Mouse (Mus musculus) liver, adult (tissue): ENCODE results near the gene St3gal4.

Experiments used
- GATA4 ChIP-seq: IDR thresholded peaks from 2 replicates; pipeline ENCODE4 v1.6.1; 2014; ENCODE audit warnings: mild to moderate bottlenecking, low read length; ENCODE audit not compliant: insufficient replicate concordance

St3gal4 gene

DNA sequence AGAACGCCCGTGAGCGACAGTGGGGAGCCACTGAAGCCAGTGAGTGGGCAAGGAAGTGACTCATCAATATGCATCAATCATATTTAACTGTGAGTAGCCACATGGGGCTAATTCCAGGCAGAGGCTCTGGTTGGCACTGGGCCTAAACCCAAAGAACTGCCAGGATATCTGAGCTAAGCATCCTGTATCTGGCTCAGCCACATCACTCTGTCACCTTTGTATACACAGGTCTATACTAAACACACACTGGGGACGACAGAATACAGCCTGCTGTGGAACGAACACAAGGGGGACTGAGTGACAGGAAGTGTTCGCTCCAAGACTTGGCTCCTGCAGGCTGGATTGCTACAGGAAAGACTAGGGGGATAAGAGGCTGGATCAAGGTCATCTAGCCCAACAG, 16.5 kb upstream of the St3gal4 start:
- peak; percentile 54; the same call in 1 of the 2 replicates for TF ChIP-seq GATA4

DNA sequence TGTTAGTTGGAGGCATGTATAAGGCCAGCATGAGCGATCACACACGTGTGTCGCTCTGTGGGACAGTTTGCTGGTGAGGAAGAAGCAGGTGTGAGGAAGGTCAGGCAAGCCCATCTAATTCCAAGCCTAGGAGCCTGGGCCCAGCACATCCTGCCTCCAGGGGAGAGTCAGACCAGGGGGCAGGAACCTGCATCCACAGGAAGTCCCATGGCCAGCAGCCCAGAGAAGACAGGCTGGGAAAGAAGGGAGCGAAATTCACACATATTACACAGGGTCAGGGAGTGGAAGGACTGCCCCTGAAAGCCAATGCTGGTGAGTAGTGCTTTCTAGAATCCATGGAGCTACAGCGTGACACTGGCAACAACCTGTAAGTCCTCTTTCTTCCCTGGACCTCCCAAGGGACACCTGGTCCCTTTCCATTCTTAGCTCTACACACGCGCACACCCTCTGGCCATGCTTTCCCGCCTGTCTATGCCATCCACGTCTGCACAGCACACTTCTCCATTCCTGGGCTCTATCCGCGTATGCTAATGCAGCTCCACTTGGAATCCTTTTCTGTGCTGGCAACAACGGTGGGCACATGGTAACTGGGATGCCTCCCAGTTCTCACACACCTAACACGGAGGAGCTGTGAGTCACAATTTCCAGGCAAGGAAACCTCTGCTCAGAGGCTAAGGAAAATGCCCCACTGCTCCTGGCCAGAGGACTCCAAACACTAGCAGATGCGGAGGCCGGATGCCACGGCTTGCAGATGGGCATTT, 12.7 kb upstream of the St3gal4 start:
- TF ChIP-seq GATA4 = no peak

DNA sequence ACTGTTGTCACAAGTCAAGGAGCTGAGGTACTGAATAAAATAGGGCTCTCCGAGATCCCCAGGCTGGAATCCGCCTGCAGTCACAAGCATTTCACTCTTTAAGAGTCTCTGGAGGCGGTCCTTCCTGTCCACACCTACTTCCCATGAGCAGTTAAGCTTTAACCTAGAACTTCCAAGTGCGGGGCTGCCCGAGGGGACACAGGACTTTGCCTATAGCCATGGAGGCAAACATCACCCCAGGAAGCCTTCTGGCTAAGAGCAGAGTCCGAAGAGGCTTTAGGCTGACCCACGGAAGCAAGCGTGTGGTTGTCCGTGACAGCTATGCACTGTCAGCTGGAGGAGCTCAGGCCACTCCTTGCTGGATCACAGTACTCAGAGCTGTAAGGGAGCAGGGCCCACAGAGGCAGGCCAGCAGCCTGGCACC, 9.9 kb upstream of the St3gal4 start:
- TF ChIP-seq GATA4 = no peak

DNA sequence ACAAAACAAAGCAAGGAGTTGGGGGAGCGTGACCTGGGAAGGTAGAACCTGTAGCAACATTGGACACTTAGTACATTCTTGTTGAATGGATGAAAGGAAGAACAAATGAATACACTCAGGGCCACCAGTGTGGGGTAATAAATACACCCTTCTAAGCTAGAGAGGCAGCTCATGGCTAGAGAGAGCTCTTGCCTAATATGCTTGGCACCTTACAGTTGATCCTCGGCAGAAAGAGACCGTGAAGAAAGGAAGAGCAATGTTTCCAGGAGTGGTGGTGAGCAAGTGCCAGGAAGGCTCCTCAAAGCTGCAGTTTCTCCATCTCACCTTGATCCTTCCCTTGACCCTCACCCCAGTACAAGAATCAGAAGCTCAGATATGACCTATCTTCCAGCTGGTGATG, 9.5 kb upstream of the St3gal4 start:
- TF ChIP-seq GATA4 = no peak

DNA sequence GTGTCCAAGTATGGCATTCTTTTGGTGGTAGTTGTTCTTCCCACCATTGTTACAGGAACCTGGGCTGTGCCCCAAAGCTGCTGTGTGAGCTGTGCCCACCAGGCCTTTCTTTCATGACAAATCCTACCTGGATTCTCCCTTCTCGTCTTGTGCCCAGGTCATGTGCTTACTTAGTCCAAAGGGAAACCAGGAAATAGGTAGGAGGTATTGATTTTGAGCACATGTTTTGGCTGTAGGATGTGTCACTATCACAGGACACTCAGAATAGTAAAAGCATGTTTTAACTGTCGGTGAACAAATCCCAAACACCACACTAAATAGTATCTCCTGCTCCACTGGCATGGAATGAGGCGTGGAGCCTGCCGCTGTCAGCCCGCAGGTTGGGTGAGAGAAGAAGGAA, 8.5 kb upstream of the St3gal4 start:
- no peak for TF ChIP-seq GATA4

DNA sequence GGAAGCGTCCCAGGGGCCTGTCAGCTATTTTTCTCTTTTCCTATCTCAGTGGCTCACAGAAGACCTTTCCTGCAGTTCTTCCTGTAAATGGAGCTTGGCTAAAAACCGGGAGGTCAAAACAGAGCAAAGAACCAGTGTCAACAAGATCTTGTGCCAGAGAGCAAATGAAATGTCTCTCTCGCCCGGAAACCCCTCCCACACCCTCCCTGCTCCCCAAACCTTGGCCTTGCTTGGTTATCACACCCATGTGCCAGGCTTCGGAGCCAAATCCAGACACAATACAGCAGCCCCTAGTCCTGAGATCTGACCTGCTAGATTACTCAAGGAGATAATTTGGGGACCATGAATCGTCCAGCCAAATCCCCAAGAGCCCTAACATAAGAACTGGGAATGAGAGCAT, 8.1 kb upstream of the St3gal4 start:
- TF ChIP-seq GATA4 = peak; percentile 95

DNA sequence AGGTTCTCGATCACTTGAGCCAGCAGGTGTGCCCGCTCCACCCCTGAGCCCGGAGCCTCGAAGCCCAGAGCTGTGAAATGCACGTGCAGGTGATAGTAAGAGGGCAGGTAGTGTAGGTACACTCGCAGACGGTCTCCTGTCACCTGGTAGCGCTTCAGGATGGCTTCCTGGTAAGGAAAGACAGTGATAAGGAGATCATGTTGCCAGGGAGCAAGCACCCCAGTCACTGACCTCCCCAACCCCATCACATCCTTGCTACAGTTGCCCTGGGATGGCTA, 5.5 kb upstream of the St3gal4 start:
- no peak for TF ChIP-seq GATA4

DNA sequence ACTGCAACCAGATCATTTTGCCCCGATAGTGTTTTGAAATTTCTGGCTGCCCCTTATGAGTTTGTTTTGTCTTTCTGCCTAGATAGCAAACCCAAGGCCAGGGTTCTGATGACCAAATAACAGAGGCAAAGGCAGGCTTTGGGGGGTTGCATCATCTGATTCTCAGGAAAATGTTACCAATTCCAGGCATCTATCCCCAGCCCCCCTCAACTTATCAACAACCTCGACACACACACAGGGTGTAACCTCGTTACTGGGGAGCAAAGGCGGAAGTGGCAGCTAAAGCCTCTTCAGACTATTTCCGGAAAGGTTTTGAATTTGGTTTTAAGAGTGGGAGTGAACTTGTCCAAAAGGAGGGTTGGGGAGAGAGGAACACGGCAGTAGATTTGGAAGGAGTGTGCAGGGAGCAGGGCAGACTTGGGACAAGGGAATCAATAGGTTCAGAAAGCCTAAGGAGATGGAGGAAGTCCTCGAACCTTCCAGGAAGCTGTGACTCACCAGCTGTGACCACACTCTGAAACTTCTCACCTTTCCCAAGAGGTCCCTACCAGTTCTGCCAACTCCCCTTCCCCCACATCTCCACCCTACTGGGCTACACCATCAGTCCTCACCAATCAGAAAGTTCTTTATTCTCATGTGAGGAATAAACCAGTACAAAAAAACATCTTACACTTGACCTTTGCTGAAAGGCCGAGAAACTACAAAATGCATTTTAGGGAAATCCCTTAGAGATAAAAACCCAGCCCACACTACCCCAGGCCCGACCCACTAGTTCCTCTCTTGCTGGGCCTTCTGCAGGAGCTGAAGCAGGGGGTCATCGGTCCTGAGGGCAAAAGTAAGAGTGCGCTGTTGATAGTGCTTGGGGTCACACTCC, 5.0 kb upstream of the St3gal4 start:
- peak; percentile 81 for TF ChIP-seq GATA4

DNA sequence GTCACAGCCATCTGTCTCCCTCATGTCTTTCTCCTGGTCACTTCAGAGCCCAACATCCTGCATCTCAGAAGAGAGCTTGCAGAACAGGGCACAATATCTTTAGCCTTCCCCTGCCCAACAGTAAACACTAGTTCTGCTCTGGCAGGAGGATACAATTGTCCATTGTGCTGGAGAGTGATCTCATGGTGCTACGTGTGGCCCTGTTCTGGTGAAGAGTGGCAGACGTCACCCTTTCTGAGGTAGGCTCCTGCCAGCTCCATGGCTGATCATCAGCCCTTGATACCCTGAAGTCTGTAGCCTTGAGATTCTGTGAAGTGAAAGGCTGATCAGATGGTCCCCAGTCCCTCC, 4.4 kb upstream of the St3gal4 start:
- TF ChIP-seq GATA4 = no peak

DNA sequence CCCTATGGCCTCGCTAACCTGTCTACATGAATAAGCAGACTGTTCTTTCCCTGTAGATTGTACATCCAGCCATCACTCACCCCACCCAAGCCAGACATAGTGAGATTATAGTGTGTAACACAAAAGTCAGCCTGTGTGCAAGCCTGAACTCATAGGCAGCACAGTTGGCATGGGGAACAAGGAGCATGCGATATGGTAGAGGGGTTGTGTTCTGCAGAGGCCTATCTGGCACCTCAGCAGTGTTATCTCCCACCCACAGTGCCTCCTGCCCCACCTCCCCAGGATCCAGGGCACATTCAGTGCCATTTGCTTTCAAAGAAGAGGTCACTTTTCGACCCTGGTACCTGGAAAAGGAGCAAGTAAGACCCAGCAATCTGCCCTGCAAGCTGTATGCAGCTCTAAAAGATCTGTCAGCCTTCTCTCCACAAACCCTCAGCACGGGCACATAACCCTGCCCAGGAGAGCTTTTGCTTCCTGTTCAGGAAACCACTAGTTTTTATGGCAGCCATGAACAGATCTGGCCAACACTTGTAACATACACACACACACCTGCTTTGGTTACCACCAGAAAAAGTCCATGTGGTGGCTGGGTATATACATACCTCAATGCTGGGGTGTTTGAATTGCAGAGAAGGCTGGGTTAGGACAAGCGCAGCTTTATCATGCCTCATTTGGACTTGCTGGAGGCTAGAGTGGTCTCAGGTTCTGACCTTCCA, 3.6 kb upstream of the St3gal4 start:
- no peak for TF ChIP-seq GATA4

DNA sequence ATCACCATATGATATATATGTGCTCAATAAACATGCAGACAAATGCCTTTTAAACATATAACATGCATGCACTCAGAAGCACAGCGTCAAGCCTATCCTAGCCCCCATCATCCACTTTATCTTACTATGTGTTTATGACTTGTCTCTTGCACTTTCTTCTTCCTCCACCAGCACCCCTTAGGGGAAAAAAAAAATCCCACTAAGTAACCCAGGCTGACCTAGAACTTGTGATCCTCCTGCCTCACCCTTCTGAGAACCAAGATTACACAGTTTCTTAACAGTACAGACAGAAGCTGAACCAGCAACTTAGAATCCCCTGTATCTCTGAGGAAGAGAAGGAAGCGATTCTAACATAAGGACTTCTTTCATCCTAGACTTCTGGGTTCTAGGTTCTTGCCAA, 505 bp downstream of the St3gal4 start:
- TF ChIP-seq GATA4 = peak; percentile 19; the same call in 1 of the 2 replicates

DNA sequence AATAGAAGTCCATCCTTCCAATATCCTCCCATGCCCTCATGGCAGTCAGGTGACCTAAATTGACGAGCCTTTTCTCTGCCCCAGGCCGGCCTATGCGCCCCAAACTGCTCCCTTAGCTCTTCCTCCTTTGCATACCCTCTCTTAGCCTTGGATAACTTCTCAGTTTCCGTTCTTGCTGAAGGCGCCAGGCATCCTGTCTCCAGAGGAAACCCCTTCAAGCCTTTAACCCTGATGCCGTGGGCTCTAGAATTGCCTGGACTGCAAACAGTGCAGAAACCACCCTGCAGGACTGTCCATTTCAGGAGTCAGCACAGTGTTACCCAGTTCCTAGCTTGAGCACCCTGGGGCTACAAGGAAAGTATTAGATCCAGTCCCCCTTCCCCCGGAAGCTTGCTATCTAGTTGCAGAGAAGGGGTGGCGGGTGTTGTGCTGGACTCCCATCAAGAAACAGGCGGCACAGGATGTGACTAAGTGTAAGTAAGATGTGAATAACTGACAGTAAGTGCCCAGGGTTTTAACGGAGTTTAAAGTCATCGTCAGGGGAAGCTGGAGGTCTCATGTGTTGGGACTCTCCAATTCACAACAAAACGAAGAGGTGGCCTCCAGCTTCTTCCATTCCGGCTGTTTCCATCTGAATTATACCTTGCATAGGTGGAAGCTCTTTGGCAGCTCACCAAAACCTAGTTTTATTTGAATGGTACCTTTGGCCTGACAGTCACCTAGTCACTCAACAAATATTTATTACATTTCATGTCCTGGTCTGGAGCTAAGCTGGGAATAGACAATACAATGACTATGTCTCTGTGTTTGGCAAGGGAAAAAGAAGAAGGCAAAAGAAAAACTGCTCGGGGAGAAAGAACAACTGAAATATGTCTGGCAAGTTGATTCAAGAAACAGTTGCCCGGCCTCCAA, 1.4 kb downstream of the St3gal4 start:
- peak; percentile 81; the same call in 1 of the 2 replicates for TF ChIP-seq GATA4

DNA sequence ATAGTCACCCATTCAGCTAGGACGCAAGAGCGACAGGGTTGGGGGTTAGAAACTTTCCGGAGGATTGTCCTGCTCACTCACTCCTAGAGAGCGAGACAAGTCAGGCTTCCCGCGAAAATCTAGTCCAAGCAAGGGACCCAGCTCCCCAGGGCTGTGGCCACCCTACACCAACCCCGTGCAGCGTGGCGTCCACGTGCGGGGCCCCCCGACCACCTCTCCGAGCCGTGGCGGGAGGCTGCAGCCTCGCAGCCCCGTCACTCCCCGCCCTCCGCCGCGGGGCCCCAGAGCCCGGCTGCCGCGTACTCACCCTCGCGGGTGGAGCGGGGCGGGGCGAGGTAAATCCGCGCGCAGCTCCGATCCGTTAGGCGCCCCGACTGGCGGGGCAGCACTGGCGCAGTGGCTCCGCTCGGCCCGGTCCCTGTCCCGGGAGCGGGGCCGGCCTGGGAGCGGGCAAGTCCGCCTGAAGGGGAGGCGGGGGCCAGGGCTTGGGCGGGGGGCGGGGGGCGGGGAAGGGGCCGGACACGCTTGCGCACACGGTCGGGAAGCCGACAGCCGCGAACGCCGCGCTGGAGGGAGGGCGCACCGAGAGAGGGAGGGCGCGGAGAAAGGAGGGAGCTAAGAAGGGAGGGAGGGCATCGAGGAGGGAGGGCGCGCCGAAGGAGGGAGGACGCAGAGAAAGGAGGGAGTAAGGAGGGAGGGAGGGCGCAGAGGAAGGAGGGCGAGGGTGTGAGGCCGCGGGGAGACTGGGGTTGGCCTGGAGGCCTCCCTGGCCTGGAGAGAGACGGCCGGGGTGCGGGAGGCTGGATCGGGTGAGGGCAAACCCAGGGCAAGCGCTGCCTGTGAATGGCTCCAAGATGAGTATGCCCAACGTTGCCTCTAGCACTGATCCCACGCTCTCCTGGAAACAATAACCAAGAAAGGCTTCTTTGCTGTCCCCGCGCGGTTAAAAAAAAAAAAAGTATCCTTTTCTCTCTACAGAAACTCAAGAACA, 2.4 kb downstream of the St3gal4 start:
- TF ChIP-seq GATA4 = no peak

DNA sequence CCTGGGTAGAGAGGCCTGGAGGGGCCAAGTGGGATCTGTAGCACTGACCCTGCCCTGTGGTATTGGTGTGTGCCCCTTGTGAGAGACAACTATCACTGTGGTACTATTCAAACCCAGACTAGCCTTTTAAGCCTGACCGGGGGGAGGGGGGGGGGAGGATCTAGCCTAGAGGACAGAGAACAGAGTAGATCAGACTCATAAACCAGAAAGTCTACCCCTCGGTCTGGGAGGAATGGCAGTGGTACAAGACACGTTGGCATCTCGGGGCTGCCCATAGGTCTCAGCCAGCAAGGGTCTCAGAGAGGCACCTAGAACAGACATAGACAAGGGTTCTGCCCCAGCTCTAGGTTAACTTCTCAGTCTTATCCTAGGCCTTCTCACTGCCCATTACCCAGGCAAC, 3.3 kb downstream of the St3gal4 start:
- no peak for TF ChIP-seq GATA4
